Mouse (Mus musculus) neural tube, embryonic 12.5 days (tissue): Measurements from ENCODE around the gene Hoxb8. TPM values are rescaled to one million over a fixed set of nuclear protein-coding genes. Genes with fewer than 3 reads are reported as not detected.

ENCODE experiments used
- ATAC-seq: fragments of 200-750 bp; cut with Nextera tagmentation; 2 replicates; pipeline ENCODE4 v1.8.0; 2017; ENCODE audit warnings: low read depth, mild to moderate bottlenecking, moderate TSS enrichment, moderate library complexity; ENCODE audit not compliant: low FRiP score
- H3K27ac ChIP-seq: fragments of 300-500 bp; sonication (generic); 2 replicates; pipeline ENCODE4 v1.5.1; 2016
- H3K27me3 ChIP-seq: fragments of 300-500 bp; sonication (generic); replicated peaks from 2 replicates; pipeline ENCODE4 v1.6.1; 2016; ENCODE audit warnings: mild to moderate bottlenecking
- H3K36me3 ChIP-seq: fragments of 300-500 bp; sonication (generic); 2 replicates; pipeline ENCODE4 v1.6.1; 2016; ENCODE audit warnings: mild to moderate bottlenecking
- H3K4me1 ChIP-seq: fragments of 300-500 bp; sonication (generic); 2 replicates; pipeline ENCODE4 v1.6.1; 2016
- H3K4me2 ChIP-seq: fragments of 300-500 bp; sonication (generic); replicated peaks from 2 replicates; pipeline ENCODE4 v1.6.1; 2016; ENCODE audit warnings: mild to moderate bottlenecking
- H3K4me3 ChIP-seq: fragments of 300-500 bp; sonication (generic); 2 replicates; pipeline ENCODE4 v1.5.1; 2016
- H3K9ac ChIP-seq: fragments of 300-500 bp; sonication (generic); 2 replicates; pipeline ENCODE4 v1.6.1; 2016; ENCODE audit warnings: mild to moderate bottlenecking
- H3K9me3 ChIP-seq: fragments of 300-500 bp; sonication (generic); 2 replicates; pipeline ENCODE4 v1.6.1; 2016; ENCODE audit warnings: mild to moderate bottlenecking
- WGBS: fragments of 180-500 bp; shearing (Covaris S2); methylation state at CpG from one replicate; pipeline ENCODE4 v1.1.7; 2016; 5-methylcytosine and 5-hydroxymethylcytosine counted together
- microRNA counts: library from miRNA; unstranded; fragments of <30 nt; microRNA quantifications from one replicate; lab custom pipeline; 2017
- microRNA-seq: library from miRNA; unstranded; fragments of <30 nt; microRNA quantifications from one replicate; pipeline ENCODE4, GENCODE M21; 2017
- polyA plus RNA-seq: library from polyadenylated mRNA; unstranded; fragments of >200 nt; fragmentation: Nextera tagmentation; extraction: Ambion mirVana; gene quantifications from 2 replicates; pipeline ENCODE4 v1.2.1, GENCODE M21; 2016

Gene Hoxb8
- polyA plus RNA-seq, 1 experiment from 2014 or later: 35.7 TPM

DNA sequence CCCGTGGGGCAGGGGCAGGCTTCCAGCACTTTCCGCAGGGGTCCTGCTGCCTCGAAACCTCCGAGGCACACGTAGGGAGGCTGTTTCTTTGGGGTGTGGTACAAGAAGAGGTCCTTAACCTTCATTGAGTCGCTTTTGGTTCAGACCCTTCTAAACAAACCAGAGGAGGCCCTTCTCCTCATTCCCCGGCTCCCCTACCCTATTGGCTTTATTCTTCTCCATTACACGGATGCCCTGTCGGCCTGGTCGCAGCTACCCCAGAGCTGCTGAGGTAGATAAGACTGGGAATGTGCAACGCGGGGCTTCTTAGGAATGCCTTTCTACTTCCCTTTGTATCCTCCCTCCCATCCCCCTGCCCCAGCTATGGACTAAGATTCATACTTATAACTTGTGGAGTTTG is 45.0 kb downstream of the Hoxb8 start:
- 1% methylated on average over 12 of the region's 12 CpGs for WGBS
- Histone ChIP-seq H3K4me1 (peaks cover 82% of the 10 kb centered on the region), H3K4me3 (peak overlapping the region; percentile 65), H3K9me3 (no peaks in the 10 kb centered on the region), H3K9ac (peak overlapping the region; percentile 100), H3K27me3 (no peaks in the 10 kb centered on the region), H3K36me3 (peaks cover 17% of the 10 kb centered on the region), H3K4me2 (peak overlapping the region; percentile 100), H3K27ac (peak overlapping the region; percentile 100)
- ATAC-seq: no peak

DNA sequence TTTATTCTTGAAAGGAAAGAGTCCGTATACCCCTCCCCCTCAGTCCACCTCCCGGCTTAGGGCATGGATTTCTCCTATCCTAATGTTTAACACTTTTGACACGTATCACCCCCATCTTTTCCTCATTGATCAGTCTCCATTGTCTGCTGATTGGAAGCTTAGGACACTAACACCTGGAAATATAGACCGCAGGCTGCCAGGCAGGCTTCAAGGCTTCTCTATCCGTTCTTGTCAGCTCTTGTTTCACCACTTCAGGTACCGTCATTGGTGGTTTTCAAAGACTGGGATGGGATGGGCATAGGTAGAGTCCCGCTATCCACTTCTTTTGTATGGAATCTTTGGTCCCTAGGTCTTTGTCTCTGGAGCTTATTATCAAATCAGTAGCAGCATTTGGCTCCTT is 45.4 kb downstream of the Hoxb8 start:
- Histone ChIP-seq H3K9ac (peak overlapping the region; percentile 100), H3K4me3 (peak overlapping the region; percentile 65), H3K4me2 (peak overlapping the region; percentile 100), H3K9me3 (no peaks in the 10 kb centered on the region), H3K27me3 (no peaks in the 10 kb centered on the region), H3K4me1 (peaks cover 82% of the 10 kb centered on the region), H3K27ac (peak overlapping the region; percentile 100), H3K36me3 (peaks cover 21% of the 10 kb centered on the region)
- WGBS: 3% methylated on average over 7 of the region's 7 CpGs
- ATAC-seq: no peak

DNA sequence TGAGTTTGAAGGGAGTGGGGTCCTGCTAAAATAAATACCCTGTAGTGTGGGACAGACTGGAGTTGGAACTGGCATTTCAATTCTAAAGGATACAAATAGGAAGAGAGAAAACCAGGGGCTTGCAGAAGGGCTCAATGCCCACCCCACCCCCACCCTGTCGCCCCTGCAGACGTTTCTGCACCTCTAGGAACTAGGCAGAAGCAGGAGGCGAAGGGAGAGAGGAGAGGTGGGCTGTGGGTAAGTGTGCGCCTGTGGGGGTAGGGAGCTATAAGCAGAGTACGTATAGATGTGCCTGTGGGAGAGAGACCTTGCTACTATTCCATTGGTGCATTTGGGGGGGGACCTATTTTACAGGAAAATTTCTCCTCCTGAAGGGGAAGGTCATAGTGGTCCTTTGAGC is 46.0 kb downstream of the Hoxb8 start:
- ATAC-seq: peak; percentile 54; the same call in 1 of the 2 replicates
- H3K27ac ChIP-seq: peak overlapping the region; percentile 100
- peak overlapping the region; percentile 100 for H3K4me2 ChIP-seq
- H3K9me3 ChIP-seq: no peaks in the 10 kb centered on the region
- peaks cover 27% of the 10 kb centered on the region for H3K36me3 ChIP-seq
- peak overlapping the region; percentile 65 for H3K4me3 ChIP-seq
- H3K27me3 ChIP-seq: no peaks in the 10 kb centered on the region
- 7% methylated on average over 5 of the region's 5 CpGs for WGBS
- H3K9ac ChIP-seq: peak overlapping the region; percentile 100
- peaks cover 82% of the 10 kb centered on the region for H3K4me1 ChIP-seq

DNA sequence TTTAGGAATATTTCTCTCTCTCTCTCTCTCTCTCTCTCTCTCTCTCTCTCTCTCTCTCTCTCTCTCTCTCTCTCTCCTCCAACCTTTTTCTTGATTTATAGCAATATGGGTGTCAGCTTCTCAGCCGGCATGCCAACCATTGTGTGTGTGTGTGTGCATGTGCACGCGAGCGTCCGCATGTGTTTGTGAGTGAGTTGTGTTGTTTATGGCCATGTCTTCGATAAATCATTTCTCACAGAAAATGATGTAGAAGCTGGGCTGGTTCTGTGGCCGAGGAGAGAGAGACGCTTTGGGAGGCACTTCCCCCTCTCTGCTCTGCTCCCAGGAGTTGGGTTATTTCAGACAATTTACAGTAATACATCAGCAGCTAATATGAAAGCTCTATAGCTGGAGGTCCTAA is 46.9 kb downstream of the Hoxb8 start:
- Histone ChIP-seq H3K4me3 (peak overlapping the region; percentile 65), H3K27ac (peak overlapping the region; percentile 100), H3K4me2 (peak overlapping the region; percentile 100), H3K27me3 (no peaks in the 10 kb centered on the region), H3K9ac (peak overlapping the region; percentile 100), H3K9me3 (no peaks in the 10 kb centered on the region), H3K4me1 (peaks cover 86% of the 10 kb centered on the region), H3K36me3 (peaks cover 32% of the 10 kb centered on the region)
- 2% methylated on average over 8 of the region's 8 CpGs for WGBS
- ATAC-seq: no peak

DNA sequence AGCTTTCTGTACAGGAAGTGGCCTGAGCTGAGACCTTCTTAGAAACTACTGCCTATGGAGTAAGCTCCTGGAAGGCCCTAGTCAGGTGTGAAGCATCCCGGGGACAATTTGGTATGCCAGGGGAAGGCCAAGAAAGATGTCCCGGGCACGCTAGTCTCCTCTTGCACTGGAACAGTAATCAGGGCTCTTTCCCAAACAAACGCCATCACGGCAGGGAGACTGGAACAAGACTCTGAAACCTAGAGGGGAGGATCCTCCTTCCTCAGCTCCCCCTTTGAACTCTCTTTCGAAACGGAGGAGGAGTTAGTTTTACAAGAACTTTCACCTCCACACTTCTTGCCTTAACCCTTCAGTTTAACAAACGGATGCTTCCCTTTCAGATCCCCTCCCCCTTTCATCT is 50.4 kb downstream of the Hoxb8 start:
- Histone ChIP-seq H3K9ac (peak overlapping the region; percentile 100), H3K36me3 (peaks cover 27% of the 10 kb centered on the region), H3K27me3 (no peaks in the 10 kb centered on the region), H3K4me3 (peak overlapping the region; percentile 65), H3K27ac (peak overlapping the region; percentile 100), H3K4me2 (peak overlapping the region; percentile 100), H3K4me1 (peaks cover 94% of the 10 kb centered on the region), H3K9me3 (no peaks in the 10 kb centered on the region)
- WGBS: 1% methylated on average over 8 of the region's 8 CpGs
- no peak for ATAC-seq

DNA sequence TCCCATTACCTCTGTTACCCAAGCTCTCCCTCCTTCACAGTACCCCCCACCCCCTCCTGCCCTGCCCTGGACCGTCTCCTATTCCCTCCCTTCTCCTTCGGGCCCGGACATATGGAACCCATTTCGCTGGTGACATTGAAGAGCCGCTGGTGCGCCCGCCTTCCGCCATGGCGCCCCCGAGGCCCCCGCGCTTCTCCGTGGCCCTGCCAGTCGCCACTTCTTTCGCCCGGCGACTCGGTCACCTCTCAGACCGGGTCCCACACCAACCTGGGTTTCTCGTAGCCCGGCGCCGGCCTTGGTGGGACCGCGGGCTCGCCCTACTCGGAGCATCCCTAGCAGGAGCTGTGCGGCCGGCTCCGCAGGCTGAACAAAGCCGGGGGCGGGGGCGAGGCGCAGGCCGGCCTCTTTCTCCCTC is 50.9 kb downstream of the Hoxb8 start:
- H3K4me3 ChIP-seq: peak overlapping the region; percentile 65
- 2% methylated on average over 35 of the region's 35 CpGs for WGBS
- H3K9ac ChIP-seq: peak overlapping the region; percentile 100
- H3K27ac ChIP-seq: peak overlapping the region; percentile 100
- H3K27me3 ChIP-seq: no peaks in the 10 kb centered on the region
- H3K4me1 ChIP-seq: peaks cover 94% of the 10 kb centered on the region
- H3K36me3 ChIP-seq: peaks cover 27% of the 10 kb centered on the region
- H3K4me2 ChIP-seq: peak overlapping the region; percentile 100
- ATAC-seq: no peak
- H3K9me3 ChIP-seq: no peaks in the 10 kb centered on the region

DNA sequence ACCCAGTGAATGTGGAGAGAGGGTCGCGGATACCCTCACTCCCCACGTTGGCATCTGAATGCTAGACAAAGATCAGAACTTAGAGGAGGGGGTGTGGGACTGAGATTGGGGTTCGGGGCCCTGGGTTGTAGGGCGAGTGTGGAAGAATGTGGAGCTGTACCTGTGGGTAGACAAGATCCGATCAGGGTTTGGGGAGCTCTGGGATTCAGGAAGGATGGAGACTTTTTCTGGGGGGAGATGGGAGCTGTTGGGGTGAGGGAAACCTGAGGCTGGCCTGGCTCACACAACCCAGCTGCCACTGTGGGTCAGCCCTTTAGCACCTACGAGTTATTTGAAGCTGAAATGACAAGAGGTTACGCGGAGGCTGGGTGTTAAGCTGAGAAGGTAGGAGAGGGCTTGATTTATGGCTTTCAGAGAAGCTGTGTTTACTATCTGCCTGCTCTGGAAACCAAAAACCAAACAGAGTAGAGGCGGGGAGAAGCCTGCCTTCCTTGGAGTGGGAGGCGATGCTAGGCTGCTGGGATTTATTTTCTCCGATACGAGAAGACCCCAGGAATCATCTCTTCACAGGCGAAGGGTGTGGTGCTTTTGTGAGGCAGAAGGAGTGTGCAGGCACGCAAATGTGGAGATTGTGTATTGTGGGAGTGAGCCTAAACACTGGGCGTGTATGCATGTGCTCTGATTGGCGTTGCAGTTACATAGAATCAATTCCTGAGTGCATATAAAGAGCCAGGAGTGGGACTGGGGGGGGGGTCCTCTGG is 51.7 kb downstream of the Hoxb8 start:
- peak overlapping the region; percentile 100 for H3K27ac ChIP-seq

DNA sequence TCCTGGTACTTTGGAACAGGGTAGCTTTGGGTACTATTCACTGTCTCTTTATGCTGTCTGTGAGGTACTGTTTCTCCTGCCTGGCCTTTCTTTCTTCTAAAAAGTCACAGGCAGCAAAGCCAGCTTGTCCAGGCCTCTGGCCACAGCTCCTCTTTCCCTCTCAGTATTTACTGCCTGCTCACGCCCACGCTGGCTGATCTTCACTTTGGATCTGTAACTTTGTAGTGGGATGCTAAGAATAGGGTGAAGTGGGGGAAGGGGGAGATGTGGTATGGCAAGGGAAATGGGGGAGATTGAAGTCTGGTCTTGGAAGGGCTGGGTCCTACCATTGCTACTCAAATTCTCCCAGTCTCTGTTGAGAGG is 52.3 kb downstream of the Hoxb8 start:
- peaks cover 27% of the 10 kb centered on the region for H3K36me3 ChIP-seq
- H3K9me3 ChIP-seq: no peaks in the 10 kb centered on the region
- H3K9ac ChIP-seq: peak overlapping the region; percentile 100
- WGBS: 7% methylated on average over 2 of the region's 2 CpGs
- H3K27ac ChIP-seq: peak overlapping the region; percentile 100
- ATAC-seq: no peak
- peak overlapping the region; percentile 100 for H3K4me2 ChIP-seq
- H3K4me3 ChIP-seq: peak overlapping the region; percentile 65
- no peaks in the 10 kb centered on the region for H3K27me3 ChIP-seq
- peaks cover 98% of the 10 kb centered on the region for H3K4me1 ChIP-seq

More for the DNA sequence above, 51.7 kb downstream of the Hoxb8 start:
- no peak for ATAC-seq
- Histone ChIP-seq H3K9ac (peak overlapping the region; percentile 100), H3K36me3 (peaks cover 27% of the 10 kb centered on the region), H3K4me1 (peaks cover 98% of the 10 kb centered on the region), H3K4me2 (peak overlapping the region; percentile 100), H3K9me3 (no peaks in the 10 kb centered on the region), H3K4me3 (peak overlapping the region; percentile 65), H3K27me3 (no peaks in the 10 kb centered on the region)
- 3% methylated on average over 17 of the region's 17 CpGs for WGBS

MicroRNAs encoded within 50 kb of the gene (microRNA counts, 519-probe panel; counts per million panel counts)
- 8,053 counts per million, percentile 98 among the panel's probes with 10 or more counts for microRNA mmu-miR-10a (lab: Ali Mortazavi, UCI)
- 7,406 counts per million, percentile 95 among the panel's probes with 10 or more counts for microRNA mmu-miR-196a (lab: Ali Mortazavi, UCI)

Small RNAs within 50 kb of the gene (microRNA-seq; reads per million reads assigned to microRNA genes)
- gene Mir10a (192,468 reads per million, percentile 100 among the genes with 10 or more reads in this experiment), gene Mir196a-1 (43.3 reads per million, percentile 41 among the genes with 10 or more reads in this experiment)

Other genes with a start within 250 kb of the Hoxb8 start
- gene Snf8, start 247.0 kb upstream of the Hoxb8 start, polyA plus RNA-seq: 130 and 134 TPM in 2 replicates
- 35.1 and 42.2 TPM in 2 replicates for gene Ube2z, start 216.5 kb upstream of the Hoxb8 start, polyA plus RNA-seq
- 483 and 502 TPM in 2 replicates for gene Atp5g1, start 206.2 kb upstream of the Hoxb8 start, polyA plus RNA-seq
- gene Calcoco2, start 169.9 kb upstream of the Hoxb8 start, polyA plus RNA-seq: not detected in 2 replicates
- not detected in 2 replicates for gene Ttll6, start 148.1 kb upstream of the Hoxb8 start, polyA plus RNA-seq
- gene Hoxb13, start 87.6 kb upstream of the Hoxb8 start, polyA plus RNA-seq: 1.1 and 7.6 TPM in 2 replicates
- 76.1 and 90.5 TPM in 2 replicates for gene Hoxb9, start 10.4 kb upstream of the Hoxb8 start, polyA plus RNA-seq
- 97.1 and 101 TPM in 2 replicates for gene Hoxb7, start 4.7 kb downstream of the Hoxb8 start, polyA plus RNA-seq
- gene Hoxb6, start 10.6 kb downstream of the Hoxb8 start, polyA plus RNA-seq: 145 and 151 TPM in 2 replicates
- gene Hoxb5, start 21.4 kb downstream of the Hoxb8 start, polyA plus RNA-seq: 79.2 and 94.7 TPM in 2 replicates
- 10.2 and 15.1 TPM in 2 replicates for gene Hoxb4, start 36.4 kb downstream of the Hoxb8 start, polyA plus RNA-seq
- gene Hoxb3, start 41.4 kb downstream of the Hoxb8 start, polyA plus RNA-seq: 21.2 and 26.5 TPM in 2 replicates
- gene Hoxb2, start 68.6 kb downstream of the Hoxb8 start, polyA plus RNA-seq: 109 and 119 TPM in 2 replicates
- 8.1 and 8.8 TPM in 2 replicates for gene Hoxb1, start 83.8 kb downstream of the Hoxb8 start, polyA plus RNA-seq
- 2.2 and 2.8 TPM in 2 replicates for gene Skap1, start 182.7 kb downstream of the Hoxb8 start, polyA plus RNA-seq